Mouse (Mus musculus) forebrain, embryonic 15.5 days (tissue): ENCODE data around the gene Lmbrd2. TPM values are rescaled to one million over a fixed set of nuclear protein-coding genes. Genes with fewer than 3 reads are reported as not detected.
"Not testable (repeated sequence)": the region's sequence is repeated elsewhere in the genome, so short reads cannot be mapped to it uniquely, and the experiment has no call there.

ENCODE experiments used
- ATAC-seq: fragments of 200-750 bp; cut with Nextera tagmentation; replicated peaks from 2 replicates; pipeline ENCODE4 v1.8.0; 2017; ENCODE audit warnings: mild to moderate bottlenecking, moderate TSS enrichment, moderate library complexity
- H3K27ac ChIP-seq: fragments of 300-500 bp; sonication (generic); replicated peaks from 2 replicates; pipeline ENCODE4 v1.5.1; 2015; ENCODE audit warnings: mild to moderate bottlenecking, inconsistent platforms
- H3K27me3 ChIP-seq: fragments of 300-500 bp; sonication (generic); 2 replicates; pipeline ENCODE4 v1.6.1; 2015; ENCODE audit warnings: inconsistent platforms
- H3K36me3 ChIP-seq: fragments of 300-500 bp; sonication (generic); 2 replicates; pipeline ENCODE4 v1.6.1; 2015; ENCODE audit warnings: mild to moderate bottlenecking, inconsistent platforms
- H3K4me1 ChIP-seq: fragments of 300-500 bp; sonication (generic); 2 replicates; pipeline ENCODE4 v1.6.1; 2015; ENCODE audit warnings: inconsistent platforms
- H3K4me2 ChIP-seq: fragments of 300-500 bp; sonication (generic); replicated peaks from 2 replicates; pipeline ENCODE4 v1.6.1; 2015; ENCODE audit warnings: mild to moderate bottlenecking, inconsistent platforms
- H3K4me3 ChIP-seq: fragments of 300-500 bp; sonication (generic); 2 replicates; pipeline ENCODE4 v1.5.1; 2015; ENCODE audit warnings: mild to moderate bottlenecking, inconsistent platforms
- H3K9ac ChIP-seq: fragments of 300-500 bp; sonication (generic); replicated peaks from 2 replicates; pipeline ENCODE4 v1.6.1; 2015; ENCODE audit warnings: mild to moderate bottlenecking, inconsistent platforms
- H3K9me3 ChIP-seq: fragments of 300-500 bp; sonication (generic); 2 replicates; pipeline ENCODE4 v1.6.1; 2016; ENCODE audit warnings: inconsistent platforms
- WGBS: fragments of 180-500 bp; shearing (Covaris S2); methylation state at CpG from one replicate; pipeline ENCODE4 v1.1.7; 2015; ENCODE audit warnings: mixed read lengths; 5-methylcytosine and 5-hydroxymethylcytosine counted together
- polyA plus RNA-seq: library from polyadenylated mRNA; unstranded; fragments of >200 nt; fragmentation: Nextera tagmentation; extraction: Ambion mirVana; gene quantifications from 2 replicates; pipeline ENCODE4 v1.2.1, GENCODE M21; 2015

Lmbrd2 gene
- polyA plus RNA-seq, 1 experiment from 2014 or later: 4.2 TPM

- WGBS: 74% methylated on average over 4 of the region's 4 CpGs
- not testable (repeated sequence) for ATAC-seq, H3K27ac ChIP-seq, H3K36me3 ChIP-seq, H3K4me1 ChIP-seq, H3K9me3 ChIP-seq, H3K4me2 ChIP-seq, H3K9ac ChIP-seq, H3K4me3 ChIP-seq, H3K27me3 ChIP-seq
Observed at GRCm38 (mm10) chr15:9230917-9231316, 90.6 kb downstream of the Lmbrd2 start.

GRCm38 (mm10) chr15:9246345-9246744 is 106.0 kb downstream of the Lmbrd2 start:
- H3K9me3 ChIP-seq: no peaks in the 10 kb centered on the region
- no peaks in the 10 kb centered on the region for H3K36me3 ChIP-seq
- no peak overlapping the region for H3K4me3 ChIP-seq
- no peak for ATAC-seq
- no peak overlapping the region for H3K27ac ChIP-seq
- no peak overlapping the region for H3K4me2 ChIP-seq
- H3K27me3 ChIP-seq: no peaks in the 10 kb centered on the region
- no peaks in the 10 kb centered on the region for H3K4me1 ChIP-seq
- H3K9ac ChIP-seq: no peak overlapping the region

Other genes with a start within 250 kb of the Lmbrd2 start
- gene Ranbp3l, start 172.6 kb upstream of the Lmbrd2 start, polyA plus RNA-seq: 5.2 and 5.7 TPM in 2 replicates
- 19.6 and 23.1 TPM in 2 replicates for gene Nadk2, start 69.3 kb upstream of the Lmbrd2 start, polyA plus RNA-seq
- 41.0 and 41.9 TPM in 2 replicates for gene Skp2, start 14.9 kb downstream of the Lmbrd2 start, polyA plus RNA-seq
- gene Ugt3a1, start 136.3 kb downstream of the Lmbrd2 start, polyA plus RNA-seq: not detected in 2 replicates
- not detected in 2 replicates for gene Ugt3a2, start 195.0 kb downstream of the Lmbrd2 start, polyA plus RNA-seq